Mouse (Mus musculus) retina, postnatal 7 days (tissue): ENCODE results near the gene Grik3.

Source experiments
- DNase-seq: peaks from one replicate; pipeline ENCODE4 v3.0.0-alpha.2; 2012; ENCODE audit warnings: low read depth, low spot score

Grik3 gene

DNA sequence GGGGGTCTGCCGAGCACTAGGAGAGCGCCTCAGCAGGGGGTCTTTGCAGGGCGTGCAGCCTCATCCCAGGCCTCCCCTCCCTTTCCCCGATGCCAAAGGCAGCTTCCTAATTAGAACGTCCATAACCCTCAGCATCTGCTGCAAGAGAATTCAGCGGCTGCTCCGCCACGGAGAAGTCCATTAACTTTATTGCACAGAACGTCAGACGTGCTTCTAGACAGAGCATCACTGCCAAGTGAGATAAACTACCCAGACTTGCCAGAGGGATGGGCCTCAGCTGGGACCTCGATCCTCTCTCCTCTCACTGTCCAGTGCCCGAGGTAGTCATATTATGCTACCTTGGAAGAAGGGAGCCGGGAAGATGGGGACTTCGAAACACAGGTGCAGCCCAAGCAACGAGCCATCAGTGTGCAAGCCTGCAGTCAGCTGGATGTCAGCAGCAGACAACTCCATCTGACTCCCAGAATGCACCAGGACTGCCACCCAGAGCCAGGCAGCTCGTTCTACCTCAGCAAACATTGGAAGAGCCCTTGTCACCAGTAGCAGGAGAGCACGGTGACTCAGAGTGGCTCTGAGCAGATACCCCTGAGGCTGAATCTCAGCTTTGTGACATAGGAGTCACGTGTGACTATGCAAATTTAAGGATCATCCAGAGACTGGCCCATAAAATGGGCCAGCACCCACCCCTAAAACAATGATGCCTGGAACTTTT is 228.1 kb downstream of the Grik3 start:
- DNase-seq: no peak

DNA sequence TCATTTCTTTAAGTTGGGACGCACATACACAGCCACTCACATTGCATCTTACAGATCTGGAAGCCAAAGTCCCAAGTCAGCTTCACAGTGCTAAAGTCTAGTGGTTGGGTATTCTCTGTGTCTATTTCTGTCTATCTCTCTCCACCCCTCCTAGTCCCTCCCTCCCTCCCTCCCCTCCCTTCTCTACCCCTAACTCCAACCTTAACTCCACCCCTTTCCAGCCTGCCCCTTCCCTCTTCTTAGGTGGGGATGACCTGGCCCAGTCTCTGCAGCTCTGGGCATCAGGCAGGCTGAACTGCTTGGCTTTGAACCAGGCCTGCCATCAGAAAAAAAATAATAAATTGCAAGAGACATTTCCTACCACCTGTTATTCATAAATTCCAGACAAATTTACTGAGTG is 235.7 kb downstream of the Grik3 start:
- no peak for DNase-seq

DNA sequence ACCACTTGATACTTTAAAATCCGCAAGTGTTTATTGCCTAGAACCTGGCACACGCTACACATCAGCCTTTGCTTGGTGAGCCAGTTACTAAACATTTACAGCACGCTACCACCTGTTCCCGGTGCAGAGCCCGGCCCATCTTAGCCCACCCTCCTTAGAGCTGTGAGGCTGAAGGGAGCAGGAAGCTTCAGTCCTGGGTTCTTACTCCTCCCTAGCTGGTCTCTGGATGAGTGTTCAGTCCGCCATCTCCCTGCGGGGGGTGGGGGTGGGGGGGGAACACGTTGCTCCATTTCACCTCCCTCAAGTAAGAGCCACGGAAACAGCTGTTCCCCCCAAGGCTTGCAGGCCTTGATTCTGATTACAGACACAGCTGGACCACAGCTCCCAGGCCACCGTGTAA is 236.5 kb downstream of the Grik3 start:
- no peak for DNase-seq

DNA sequence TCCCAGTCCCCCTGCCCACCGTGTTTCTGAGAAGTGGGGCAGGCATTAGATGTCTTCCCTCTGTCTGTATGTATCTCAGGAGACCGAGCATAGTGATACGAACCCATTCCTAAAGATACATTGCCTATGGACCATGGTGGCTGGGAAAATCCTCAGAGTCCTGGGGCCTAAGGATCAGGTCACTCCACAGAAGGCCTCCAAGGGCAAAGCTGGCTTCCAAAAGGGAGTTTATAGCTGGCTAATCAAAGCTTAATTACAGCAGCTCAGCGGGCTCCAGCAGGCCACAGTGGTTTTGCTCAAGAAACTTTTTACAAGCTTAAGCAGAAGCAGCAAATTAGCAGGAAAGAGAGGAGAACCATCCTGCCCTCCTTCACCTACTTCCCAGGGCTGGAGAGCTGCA is 237.1 kb downstream of the Grik3 start:
- DNase-seq: no peak

DNA sequence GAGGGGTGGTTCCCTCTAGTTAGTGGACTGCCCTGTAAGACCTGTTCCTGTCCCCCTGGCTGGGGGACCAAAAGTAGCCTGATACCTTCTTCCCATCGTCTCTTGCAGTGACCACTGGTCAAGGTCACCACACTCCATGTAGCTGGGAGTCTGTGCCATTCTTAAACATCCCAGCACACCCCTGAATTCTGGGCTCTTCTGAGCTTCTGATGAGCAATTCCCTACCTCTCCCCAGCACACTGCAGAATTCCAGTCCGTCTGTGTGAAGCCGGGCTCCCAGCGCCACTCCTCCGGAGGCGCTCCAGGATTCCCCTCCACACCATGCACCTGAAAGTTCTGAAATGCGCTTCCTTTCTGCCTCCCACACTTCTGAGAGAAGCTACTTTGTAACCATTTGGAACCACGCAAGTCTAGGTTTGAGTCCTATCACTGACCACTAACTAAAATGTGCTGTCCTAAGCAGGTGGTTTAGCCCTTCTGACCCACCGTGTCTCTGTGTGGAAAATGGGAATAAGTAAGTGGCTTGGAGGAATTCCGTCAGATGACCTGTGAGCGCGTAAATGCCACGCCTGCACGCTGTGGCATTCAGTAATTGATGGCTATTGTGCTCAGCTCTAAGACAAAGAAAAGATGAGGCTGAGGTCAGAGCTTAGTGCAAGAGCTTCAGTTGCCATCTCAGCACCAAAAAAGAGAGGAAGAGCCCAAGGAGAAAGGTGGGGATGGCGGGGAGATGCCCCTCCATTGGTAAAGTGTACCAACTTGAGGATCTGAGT is 237.8 kb downstream of the Grik3 start:
- no peak for DNase-seq

DNA sequence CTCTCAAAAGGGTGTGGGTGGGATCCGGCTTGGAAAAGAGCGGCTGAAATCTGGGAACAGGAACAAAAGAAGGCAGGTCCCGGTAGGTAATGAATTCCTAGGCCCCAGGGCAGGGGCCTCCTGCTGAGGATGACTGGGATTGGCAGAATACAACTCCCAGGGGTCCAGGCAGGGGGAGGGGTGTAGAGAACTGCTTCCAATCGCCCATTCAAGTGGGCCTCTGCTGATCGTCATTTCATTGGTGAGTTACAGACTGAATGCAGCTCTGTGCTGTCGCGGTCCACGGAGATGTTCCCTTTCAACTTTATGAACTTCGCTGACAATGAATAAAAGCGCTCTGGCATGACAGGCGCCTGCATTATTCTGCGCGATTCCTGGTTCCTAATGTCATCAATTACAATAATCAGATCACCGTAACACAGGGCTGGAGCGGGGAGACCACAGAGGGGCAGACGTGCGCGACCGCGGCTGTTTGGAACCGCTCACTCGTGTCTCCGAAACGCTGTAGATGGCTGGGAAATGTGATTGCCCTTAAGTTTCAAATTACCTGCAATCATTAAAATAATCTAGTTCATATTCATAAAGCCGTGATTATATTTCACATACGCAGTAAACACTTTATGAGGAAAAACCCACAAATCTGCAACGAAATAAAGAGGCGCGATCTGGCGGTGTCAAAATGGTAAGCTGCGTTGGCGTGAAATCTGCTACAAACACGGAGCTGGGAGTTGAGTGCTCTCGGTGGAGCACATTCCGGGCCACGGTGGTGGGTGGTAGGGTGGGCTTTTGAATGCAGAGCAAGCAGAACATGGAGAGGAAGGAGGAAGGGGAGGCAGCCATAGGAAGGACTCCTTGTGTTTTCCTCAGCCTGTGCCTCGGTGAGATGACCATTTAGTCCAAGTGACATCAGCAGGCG is 239.1 kb downstream of the Grik3 start:
- no peak for DNase-seq

DNA sequence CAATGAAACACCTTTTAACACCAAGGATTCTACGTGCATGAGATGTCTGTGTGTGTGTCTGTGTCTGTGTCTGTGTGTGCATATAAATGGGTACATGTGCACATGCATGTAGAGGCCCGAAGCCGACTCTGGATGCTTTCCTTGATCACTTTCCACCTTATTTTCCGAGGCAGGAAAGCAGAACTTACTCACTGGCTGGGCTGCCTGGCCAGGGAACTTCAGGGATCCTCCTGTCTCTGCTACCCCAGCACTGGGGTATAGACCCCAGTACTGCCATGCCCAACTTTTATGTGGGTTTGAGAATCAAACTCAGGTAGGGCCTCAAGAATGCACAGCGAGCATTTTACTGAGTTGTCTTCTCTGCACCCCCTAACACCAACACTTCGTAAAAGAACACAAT is 240.3 kb downstream of the Grik3 start:
- DNase-seq: no peak

DNA sequence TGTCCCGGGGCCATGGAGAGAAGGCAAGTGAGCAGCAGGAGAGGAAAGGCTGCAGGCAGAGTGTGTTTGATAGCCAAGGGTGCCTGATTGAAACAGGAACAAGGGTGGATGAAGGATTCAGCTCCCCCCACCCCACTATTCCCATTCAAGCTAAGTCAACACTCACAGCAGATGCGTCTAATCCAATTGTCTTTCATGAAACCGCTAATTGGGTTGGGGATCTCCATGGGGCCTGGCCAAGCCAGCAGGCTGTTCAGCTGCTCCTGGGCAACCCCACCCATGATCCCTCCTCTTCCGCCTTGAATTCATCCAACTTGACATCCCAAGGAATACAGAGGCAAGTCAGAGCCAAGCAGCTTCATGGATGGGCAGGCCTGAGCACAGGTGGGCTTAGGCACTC is 246.3 kb downstream of the Grik3 start:
- DNase-seq: no peak

DNA sequence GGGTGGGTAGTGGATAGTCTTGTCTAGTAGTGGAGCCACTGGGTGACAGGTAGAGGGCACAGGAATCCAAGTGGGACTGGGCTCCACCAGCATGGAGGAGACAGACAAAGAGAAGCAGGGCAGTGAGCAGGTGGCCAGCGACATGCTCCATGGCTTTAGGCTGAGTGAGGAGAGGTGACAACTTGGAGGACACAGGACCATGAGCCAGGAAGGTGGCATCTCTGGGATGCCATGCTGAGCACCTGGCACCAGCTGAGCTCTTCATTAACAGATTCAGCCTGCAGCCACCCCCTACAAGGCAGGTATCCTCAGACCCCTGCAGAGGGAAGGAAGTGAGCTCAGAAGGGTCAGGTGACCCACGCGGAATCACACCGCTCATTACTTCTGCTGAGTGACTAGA is 248.3 kb downstream of the Grik3 start:
- DNase-seq: no peak

DNA sequence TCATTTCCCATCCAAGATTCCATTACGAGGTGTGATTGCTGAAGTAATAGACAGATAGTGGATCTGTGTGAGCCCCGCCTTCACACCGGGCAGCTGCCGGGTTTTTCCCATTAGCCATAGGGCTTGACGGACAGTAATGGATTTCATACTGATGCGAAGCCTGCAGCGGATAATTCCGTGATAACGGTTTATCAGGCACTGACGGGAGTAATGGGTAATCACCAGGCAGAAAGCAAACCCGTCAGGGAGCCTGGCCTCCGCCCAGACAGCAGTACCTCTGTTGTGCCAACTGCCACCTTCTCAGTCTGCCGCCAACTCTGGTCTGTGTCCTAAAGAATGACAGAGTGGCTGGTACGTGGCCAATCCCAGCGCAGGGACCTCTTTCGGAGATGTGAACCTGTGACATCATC is 251.7 kb downstream of the Grik3 start:
- no peak for DNase-seq

DNA sequence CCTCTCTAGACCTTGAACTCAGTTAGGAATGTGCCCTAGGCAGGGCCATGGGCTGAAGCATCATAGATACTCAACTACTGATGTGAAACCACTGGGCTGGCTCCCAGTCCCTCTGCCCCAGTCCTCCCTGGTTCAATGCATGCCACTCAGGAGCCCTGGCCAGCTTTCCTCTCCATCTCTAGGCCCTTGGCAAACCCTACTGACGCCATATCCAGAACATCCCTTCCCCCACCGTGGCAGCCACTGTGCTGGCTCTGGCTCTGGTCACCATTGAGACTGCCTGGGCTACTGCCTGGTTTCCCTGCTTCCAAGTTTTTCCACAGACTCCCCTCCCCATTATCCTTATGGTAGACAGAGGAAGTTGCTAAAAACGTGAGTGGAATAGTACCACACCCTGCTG is 255.4 kb downstream of the Grik3 start:
- DNase-seq: no peak

DNA sequence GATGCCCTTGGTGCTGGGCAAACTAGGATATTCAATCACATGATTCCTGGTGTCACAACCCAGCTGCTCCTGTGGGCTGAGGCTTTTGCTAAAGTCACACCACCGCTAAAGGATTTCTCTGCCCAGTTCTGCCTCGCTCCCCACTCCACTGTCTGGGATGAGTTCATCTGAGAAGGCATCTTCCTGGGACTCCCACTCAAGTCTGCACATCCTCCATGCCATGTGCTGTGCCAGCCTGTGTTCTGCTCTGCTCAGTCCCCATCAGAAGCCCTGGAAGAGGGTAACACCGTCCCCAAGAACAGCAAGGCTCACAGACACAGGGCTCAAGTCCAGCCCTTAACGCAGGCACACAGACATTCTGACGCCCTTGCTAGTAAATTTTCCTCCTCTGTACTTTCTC is 265.9 kb downstream of the Grik3 start:
- DNase-seq: no peak

DNA sequence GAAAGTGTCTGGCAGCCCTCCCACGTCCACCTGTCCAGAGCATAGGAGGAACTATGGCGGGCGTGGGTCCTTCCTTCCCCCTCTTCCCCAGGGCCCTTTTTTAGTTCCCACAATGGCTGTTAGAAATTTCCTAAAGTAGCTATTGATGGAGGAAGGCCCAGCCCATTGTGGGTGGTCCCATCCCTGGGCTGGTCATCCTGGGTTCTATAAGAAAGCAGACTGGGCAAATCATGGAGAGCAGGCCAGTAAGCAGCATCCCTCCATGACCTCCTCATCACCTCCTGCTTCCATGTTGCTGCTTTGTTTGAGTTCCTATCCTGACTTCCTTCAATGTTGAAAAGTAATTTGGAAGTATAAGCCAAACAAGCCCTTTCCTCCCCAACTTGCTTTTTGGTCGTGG is 269.8 kb downstream of the Grik3 start:
- no peak for DNase-seq

DNA sequence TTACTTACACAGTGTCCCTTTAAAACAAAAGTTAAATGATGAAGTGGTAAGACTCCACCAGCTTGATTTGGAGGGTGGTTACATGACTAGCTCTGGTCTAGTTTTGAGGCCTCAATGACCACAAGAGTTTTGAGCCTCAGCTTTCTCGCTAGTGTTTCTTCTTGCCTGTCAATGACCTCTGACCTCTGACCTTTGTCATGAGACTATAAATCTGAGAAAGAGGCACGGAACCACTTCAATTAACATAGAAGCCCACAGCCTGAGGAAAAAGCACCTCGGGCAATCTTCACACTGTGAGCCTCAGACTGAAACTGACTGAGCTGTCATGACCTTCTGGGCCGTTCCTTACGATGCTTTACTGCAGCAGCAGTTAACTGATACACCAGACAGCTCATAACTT is 272.6 kb downstream of the Grik3 start:
- DNase-seq: no peak
